Mouse (Mus musculus) G1E (cell line): ENCODE measurements around the gene Rpl22l1.

Experiments used
- CTCF ChIP-seq: IDR thresholded peaks from 2 replicates; pipeline ENCODE4 v1.5.1; 2012; ENCODE audit warnings: low read depth, low read length, inconsistent platforms, mixed read lengths
- GATA1 ChIP-seq: IDR thresholded peaks from 2 replicates; pipeline ENCODE4 v1.6.1; 2012; ENCODE audit warnings: borderline replicate concordance, low read length, inconsistent platforms, mixed read lengths
- GATA2 ChIP-seq: IDR thresholded peaks from 2 replicates; pipeline ENCODE4 v1.6.1; 2012; ENCODE audit warnings: low read depth, low read length, inconsistent platforms, borderline replicate concordance
- TAL1 ChIP-seq: conservative IDR thresholded peaks from 2 replicates; pipeline ENCODE4 v1.6.1; 2012; ENCODE audit warnings: low read depth, low read length, inconsistent platforms, mixed read lengths

DNA sequence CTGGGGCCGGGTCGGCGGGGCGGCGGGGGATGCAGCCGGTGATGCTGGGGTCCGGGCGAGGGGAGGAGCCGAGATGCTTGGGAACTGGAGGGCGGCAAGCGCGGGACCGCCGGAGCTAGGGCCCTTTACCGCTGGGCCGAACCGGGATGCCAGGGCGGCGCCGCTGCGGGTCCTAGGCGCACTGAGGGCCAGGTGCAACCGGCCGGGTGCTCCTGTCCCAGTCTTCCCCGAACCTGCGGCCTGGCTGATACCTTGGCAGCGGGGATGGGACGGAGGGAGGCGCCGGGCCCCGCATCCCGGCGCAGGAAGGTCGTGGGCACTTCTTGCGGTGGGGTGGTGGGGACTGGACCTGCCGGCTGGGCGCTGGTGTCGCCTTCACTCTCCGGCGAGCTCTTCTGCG lies 23.8 kb upstream of the Rpl22l1 start:
- TF ChIP-seq TAL1 = no peak
- no peak for TF ChIP-seq GATA1
- TF ChIP-seq CTCF = no peak
- TF ChIP-seq GATA2 = no peak
